Mouse (Mus musculus): ENCODE data around the gene Cacna2d3. TPM values are rescaled to one million over a fixed set of nuclear protein-coding genes. Genes with fewer than 3 reads are reported as not detected.

Gene Cacna2d3
- total RNA-seq, 2 experiments from 2014 or later = not detected

Other genes starting within 250 kb of the Cacna2d3 start
- 118 and 139 TPM in 2 replicates for gene Selenok, start 246.4 kb upstream of the Cacna2d3 start, total RNA-seq (2015)
- 221 and 235 TPM in 2 replicates for gene Selenok, start 246.4 kb upstream of the Cacna2d3 start, total RNA-seq (2017)